ENCODE assay signal across 15 mouse cellular contexts in genomic region chr8:70511770-70512169, GRCm38 (mm10). TPM values are rescaled to one million over a fixed set of nuclear protein-coding genes. Genes with fewer than 3 reads are reported as not detected.
DNase-seq lines count a peak whose midpoint lies in the region; ATAC-seq and TF ChIP-seq lines count a peak whose summit lies in the region.
"Had no signal": no experiment of that assay in that cellular context is flagged by ENCODE, and none has a peak within 500 bp of the region (broad histone marks: within the 10 kb centered on the region; RNA-seq: fewer than 3 reads in every experiment).

No protein-coding gene starts in this region.

- H3K4me1 ChIP-seq in heart, embryonic 10.5 days: peaks cover 18% of the 10 kb centered on the region
- peaks cover 39% of the 10 kb centered on the region for H3K4me1 ChIP-seq in lung, embryonic 15.5 days
- peaks cover 9% of the 10 kb centered on the region; the same call in 1 of the 2 replicates for H3K4me1 ChIP-seq in lung, adult 2 months (ENCODE audit: control insufficient read depth, insufficient read depth, low read length)
- H3K4me1 ChIP-seq in ES-Bruce4 (ENCODE audit: control insufficient read depth, insufficient read depth, low read length): no peaks in the 10 kb centered on the region
- peaks cover 48% of the 10 kb centered on the region for H3K4me1 ChIP-seq in liver, embryonic 12.5 days

- no peak for TF ChIP-seq CTCF in lung, adult 2 months (IDR thresholded peaks at IDR 0.05; ENCODE audit: insufficient read depth, low read length)
- no peak for TF ChIP-seq CTCF in ES-Bruce4 (IDR thresholded peaks at IDR 0.05; ENCODE audit: low read depth, low read length)

- no peak for TF ChIP-seq POLR2A in lung, adult 2 months (IDR thresholded peaks at IDR 0.05; ENCODE audit: borderline replicate concordance, extremely low read depth, low read depth, low read length)
- TF ChIP-seq POLR2A in ES-Bruce4 (IDR thresholded peaks at IDR 0.05; ENCODE audit: insufficient read depth, low read length): no peak

- intact Hi-C loops in heart, postnatal 25 days (cut with DNase I): no loop called here

- TF ChIP-seq EP300 in ES-Bruce4 (IDR thresholded peaks at IDR 0.05; ENCODE audit: insufficient read depth, low read depth, low read length): no peak

- H3K9me3 ChIP-seq in heart, embryonic 10.5 days: no peaks in the 10 kb centered on the region
- no peaks in the 10 kb centered on the region for H3K9me3 ChIP-seq in lung, embryonic 15.5 days
- no peaks in the 10 kb centered on the region for H3K9me3 ChIP-seq in ES-Bruce4 (replicated peaks; ENCODE audit: control insufficient read depth, insufficient read depth, low read length, poor library complexity, severe bottlenecking)
- no peaks in the 10 kb centered on the region for H3K9me3 ChIP-seq in liver, embryonic 12.5 days (replicated peaks)

- no peak overlapping the region for H3K27ac ChIP-seq in heart, embryonic 10.5 days
- no peak overlapping the region for H3K27ac ChIP-seq in lung, embryonic 15.5 days
- H3K27ac ChIP-seq in ES-Bruce4 (ENCODE audit: insufficient read depth, low read length): peak overlapping the region; percentile 77; the same call in 1 of the 2 replicates
- peak overlapping the region; percentile 98 for H3K27ac ChIP-seq in liver, embryonic 12.5 days

- no peak overlapping the region for H3K9ac ChIP-seq in lung, embryonic 15.5 days
- H3K9ac ChIP-seq in ES-Bruce4 (ENCODE audit: low read depth, poor library complexity, severe bottlenecking): peak overlapping the region; percentile 97
- peak overlapping the region; percentile 99 for H3K9ac ChIP-seq in liver, embryonic 12.5 days

- peaks cover 70% of the 10 kb centered on the region for H3K36me3 ChIP-seq in heart, embryonic 10.5 days
- peaks cover 42% of the 10 kb centered on the region for H3K36me3 ChIP-seq in lung, embryonic 15.5 days
- peaks cover 57% of the 10 kb centered on the region for H3K36me3 ChIP-seq in ES-Bruce4 (ENCODE audit: control insufficient read depth, insufficient read depth, low read length, poor library complexity, severe bottlenecking)
- H3K36me3 ChIP-seq in liver, embryonic 12.5 days: peaks cover 70% of the 10 kb centered on the region

- WGBS in heart, embryonic 10.5 days: 91% methylated on average over 2 of the region's 2 CpGs
- 89% methylated on average over 2 of the region's 2 CpGs for WGBS in lung, embryonic 15.5 days
- 94% methylated on average over 2 of the region's 2 CpGs for WGBS in lung, adult 2 months
- 70% methylated on average over 2 of the region's 2 CpGs for WGBS in liver, embryonic 12.5 days (ENCODE audit: insufficient replicate concordance)

- DNase-seq in heart, embryonic 10.5 days (ENCODE audit: low spot score): no peak
- DNase-seq in heart, postnatal 25 days (ENCODE audit: low spot score): no peak
- DNase-seq in lung, adult 2 months: no peak
- no peak for DNase-seq in c-Kit-positive CD71-positive TER-119-positive erythroid progenitor cells, embryonic 14.5 days (ENCODE audit: low spot score)
- no peak for DNase-seq in cerebellum, adult 9-11 months
- DNase-seq: cerebellum, adult 9-10 months; gastrocnemius, postnatal 14 days; retina, postnatal 1 day; thymus, postnatal 25 days had no signal

- H3K4me3 ChIP-seq in heart, embryonic 10.5 days: 0 out of 2 replicates have a peak overlapping the region, but pooled peaks have one; percentile 15
- H3K4me3 ChIP-seq in lung, embryonic 15.5 days: peak overlapping the region; percentile 98; the same call in 1 of the 2 replicates
- no peak overlapping the region for H3K4me3 ChIP-seq in lung, adult 2 months (replicated peaks; ENCODE audit: extremely low read depth, low read depth, low read length)
- no peak overlapping the region for H3K4me3 ChIP-seq in ES-Bruce4 (ENCODE audit: low read depth, low read length)
- H3K4me3 ChIP-seq in liver, embryonic 12.5 days: peak overlapping the region; percentile 99

- H3K4me2 ChIP-seq in lung, embryonic 15.5 days: peak overlapping the region; percentile 73
- peak overlapping the region; percentile 84 for H3K4me2 ChIP-seq in liver, embryonic 12.5 days

- ATAC-seq in lung, embryonic 15.5 days (ENCODE audit: borderline replicate concordance, extremely low read depth, low FRiP score, low TSS enrichment): no peak
- no peak for ATAC-seq in liver, embryonic 12.5 days
- ATAC-seq: CD4-positive, CD25-positive, alpha-beta regulatory T cell, adult 4 months; lung, postnatal 0 days had no signal

- no peaks in the 10 kb centered on the region for H3K27me3 ChIP-seq in heart, embryonic 10.5 days (ENCODE audit: insufficient read depth, poor library complexity, severe bottlenecking)
- no peaks in the 10 kb centered on the region for H3K27me3 ChIP-seq in lung, embryonic 15.5 days
- no peaks in the 10 kb centered on the region for H3K27me3 ChIP-seq in ES-Bruce4 (ENCODE audit: control insufficient read depth, insufficient read depth, low read length, poor library complexity, severe bottlenecking)
- H3K27me3 ChIP-seq in liver, embryonic 12.5 days (replicated peaks): no peaks in the 10 kb centered on the region

RNA-seq across cellular contexts. Expression of gene Uba52, which starts 1.2 kb away (rescaled TPM):
- 751 and 801 TPM in 2 replicates for polyA plus RNA-seq in heart, embryonic 10.5 days (2016; fragmentation: Nextera tagmentation; extraction: Ambion mirVana)
- 1,000 to 10,000 TPM; 1,533 to 1,573 TPM for total RNA-seq in heart, postnatal 25 days (2021)
- 909 and 953 TPM in 2 replicates for polyA plus RNA-seq in lung, embryonic 15.5 days (2015; fragmentation: Nextera tagmentation; extraction: Ambion mirVana)
- polyA plus RNA-seq in lung, adult 2 months (2012; rRNA removed): 370 and 371 TPM in 2 replicates
- 1,157 and 1,272 TPM in 2 replicates for polyA plus RNA-seq in ES-Bruce4 (2011; ENCODE audit: insufficient read depth, insufficient read length, low read depth, missing spikeins)
- 841 and 876 TPM in 2 replicates for polyA plus RNA-seq in liver, embryonic 12.5 days (2016; fragmentation: Nextera tagmentation; extraction: Ambion mirVana)

RNA-seq across cellular contexts. Expression of gene Rex1bd, which starts 5.2 kb away (rescaled TPM):
- 127 and 128 TPM in 2 replicates for polyA plus RNA-seq in heart, embryonic 10.5 days (2016; fragmentation: Nextera tagmentation; extraction: Ambion mirVana)
- 100 to 1,000 TPM; 102 TPM for total RNA-seq in heart, postnatal 25 days (2021)
- 120 and 122 TPM in 2 replicates for polyA plus RNA-seq in lung, embryonic 15.5 days (2015; fragmentation: Nextera tagmentation; extraction: Ambion mirVana)
- 145 and 178 TPM in 2 replicates for polyA plus RNA-seq in lung, adult 2 months (2012; rRNA removed)
- 40.0 and 43.7 TPM in 2 replicates for polyA plus RNA-seq in ES-Bruce4 (2011; ENCODE audit: insufficient read depth, insufficient read length, low read depth, missing spikeins)
- 85.6 and 86.6 TPM in 2 replicates for polyA plus RNA-seq in liver, embryonic 12.5 days (2016; fragmentation: Nextera tagmentation; extraction: Ambion mirVana)

RNA-seq across cellular contexts. Expression of gene Fkbp8, which starts 15.8 kb away (rescaled TPM):
- polyA plus RNA-seq in heart, embryonic 10.5 days (2016; fragmentation: Nextera tagmentation; extraction: Ambion mirVana): 295 and 310 TPM in 2 replicates
- total RNA-seq in heart, postnatal 25 days (2021): 100 to 1,000 TPM; 130 to 135 TPM
- polyA plus RNA-seq in lung, embryonic 15.5 days (2015; fragmentation: Nextera tagmentation; extraction: Ambion mirVana): 307 and 313 TPM in 2 replicates
- polyA plus RNA-seq in lung, adult 2 months (2012; rRNA removed): 361 and 369 TPM in 2 replicates
- polyA plus RNA-seq in ES-Bruce4 (2011; ENCODE audit: insufficient read depth, insufficient read length, low read depth, missing spikeins): 80.5 and 87.3 TPM in 2 replicates
- polyA plus RNA-seq in liver, embryonic 12.5 days (2016; fragmentation: Nextera tagmentation; extraction: Ambion mirVana): 223 and 224 TPM in 2 replicates

RNA-seq across cellular contexts. Expression of gene Kxd1, which starts 16.0 kb away (rescaled TPM):
- 67.0 and 68.3 TPM in 2 replicates for polyA plus RNA-seq in heart, embryonic 10.5 days (2016; fragmentation: Nextera tagmentation; extraction: Ambion mirVana)
- 10 to 100 TPM; 73.6 to 76.6 TPM for total RNA-seq in heart, postnatal 25 days (2021)
- polyA plus RNA-seq in lung, embryonic 15.5 days (2015; fragmentation: Nextera tagmentation; extraction: Ambion mirVana): 50.0 and 54.4 TPM in 2 replicates
- 48.7 and 54.6 TPM in 2 replicates for polyA plus RNA-seq in lung, adult 2 months (2012; rRNA removed)
- 57.4 and 63.5 TPM in 2 replicates for polyA plus RNA-seq in ES-Bruce4 (2011; ENCODE audit: insufficient read depth, insufficient read length, low read depth, missing spikeins)
- polyA plus RNA-seq in liver, embryonic 12.5 days (2016; fragmentation: Nextera tagmentation; extraction: Ambion mirVana): 44.7 and 45.0 TPM in 2 replicates

RNA-seq across cellular contexts. Expression of gene Crlf1, which starts 18.8 kb away (rescaled TPM):
- polyA plus RNA-seq in heart, embryonic 10.5 days (2016; fragmentation: Nextera tagmentation; extraction: Ambion mirVana): 1.8 and 3.2 TPM in 2 replicates
- under 1 TPM; 0.34 to 0.81 TPM for total RNA-seq in heart, postnatal 25 days (2021)
- 181 and 186 TPM in 2 replicates for polyA plus RNA-seq in lung, embryonic 15.5 days (2015; fragmentation: Nextera tagmentation; extraction: Ambion mirVana)
- 27.7 and 34.3 TPM in 2 replicates for polyA plus RNA-seq in lung, adult 2 months (2012; rRNA removed)
- polyA plus RNA-seq in ES-Bruce4 (2011; ENCODE audit: insufficient read depth, insufficient read length, low read depth, missing spikeins): 6.1 and 7.5 TPM in 2 replicates
- 3.9 and 4.0 TPM in 2 replicates for polyA plus RNA-seq in liver, embryonic 12.5 days (2016; fragmentation: Nextera tagmentation; extraction: Ambion mirVana)
- total RNA-seq: hematopoietic stem cell, adult 5-6 weeks had no signal
- polyA plus RNA-seq: CD4-positive, CD25-positive, alpha-beta regulatory T cell, adult 4 months had no signal

Comparison
In these comparisons a context has a peak if more than half of its experiments do, and no peak if none do; other contexts are left out.
1. H3K4me3 ChIP-seq: peak in heart, embryonic 10.5 days (single experiment), lung, embryonic 15.5 days (single experiment) and liver, embryonic 12.5 days (single experiment); none in lung, adult 2 months (single experiment) and ES-Bruce4 (single experiment).
2. H3K27ac ChIP-seq: peak in ES-Bruce4 (single experiment) and liver, embryonic 12.5 days (single experiment); none in heart, embryonic 10.5 days (single experiment) and lung, embryonic 15.5 days (single experiment).